Mouse (Mus musculus): ENCODE results near the gene Tmem217.

The Tmem217 gene

GRCm38 (mm10) chr17:29552162-29552732 is at the start of gene Tmem217:
Gene Tmem217 (minus strand): TSS chr17:29552385.
- DNase-seq (ENCODE audit: extremely low read depth, low read depth, low spot score), result no peak

GRCm38 (mm10) chr17:29601391-29601790 is 49.2 kb upstream of the Tmem217 start:
- no peak for DNase-seq (ENCODE audit: extremely low read depth, low read depth, low spot score)

GRCm38 (mm10) chr17:29599537-29599936 is 47.4 kb upstream of the Tmem217 start:
- DNase-seq (ENCODE audit: extremely low read depth, low read depth, low spot score), result no peak

- DNase-seq (ENCODE audit: extremely low read depth, low read depth, low spot score), result no peak
Observed at GRCm38 (mm10) chr17:29599051-29599450, 46.9 kb upstream of the Tmem217 start.

GRCm38 (mm10) chr17:29596771-29597132 is 44.6 kb upstream of the Tmem217 start:
- no peak for DNase-seq (ENCODE audit: extremely low read depth, low read depth, low spot score)

- DNase-seq (ENCODE audit: extremely low read depth, low read depth, low spot score), result no peak
Observed at GRCm38 (mm10) chr17:29595891-29596770, 43.9 kb upstream of the Tmem217 start.

- DNase-seq (ENCODE audit: extremely low read depth, low read depth, low spot score), result no peak
Observed at GRCm38 (mm10) chr17:29589221-29589898, 37.2 kb upstream of the Tmem217 start.

- no peak for DNase-seq (ENCODE audit: extremely low read depth, low read depth, low spot score)
Observed at GRCm38 (mm10) chr17:29586921-29587320, 34.7 kb upstream of the Tmem217 start.

DNA sequence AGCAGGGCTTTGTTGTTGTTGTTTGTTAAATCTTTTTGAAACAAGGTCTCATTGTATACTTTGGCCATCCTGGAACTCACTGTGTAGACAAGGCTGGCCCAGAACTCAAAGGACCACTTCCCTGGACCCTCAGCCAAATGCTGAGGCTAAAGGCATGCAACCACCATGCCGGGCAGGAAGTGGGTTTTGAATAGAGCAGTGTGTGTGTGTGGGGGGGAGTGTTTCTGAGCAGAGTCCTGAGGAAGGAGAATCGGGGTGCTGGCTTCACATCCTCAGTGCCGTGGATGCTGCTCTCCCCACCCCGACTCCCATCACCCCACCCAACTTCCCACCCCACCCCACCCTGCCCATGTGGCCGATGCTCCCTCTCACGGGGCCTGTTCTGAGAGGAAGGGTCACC is 33.3 kb upstream of the Tmem217 start:
- DNase-seq (ENCODE audit: extremely low read depth, low read depth, low spot score), result no peak

- DNase-seq (ENCODE audit: extremely low read depth, low read depth, low spot score), result no peak
Observed at GRCm38 (mm10) chr17:29584737-29585136, 32.6 kb upstream of the Tmem217 start.

GRCm38 (mm10) chr17:29584306-29584705 is 32.1 kb upstream of the Tmem217 start:
- DNase-seq (ENCODE audit: extremely low read depth, low read depth, low spot score), result no peak

DNA sequence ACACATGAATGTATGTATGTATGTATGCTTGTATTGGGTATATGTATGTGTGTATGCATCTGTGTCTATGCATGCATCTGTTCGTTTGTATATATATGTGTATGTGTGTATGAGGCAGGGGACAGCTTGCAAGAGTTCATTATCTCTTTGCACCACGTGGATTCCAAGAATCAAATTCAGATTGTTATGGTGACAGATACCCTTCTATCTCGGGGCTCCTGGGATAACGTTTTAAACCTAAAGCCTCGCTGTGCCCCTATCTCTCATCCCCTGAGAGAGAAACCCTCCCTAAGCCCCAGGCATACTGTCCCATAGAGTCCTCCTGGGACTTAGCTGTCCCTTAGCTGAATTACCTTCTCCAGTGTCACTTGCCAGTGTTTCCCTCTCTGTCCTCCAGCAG is 31.4 kb upstream of the Tmem217 start:
- no peak for DNase-seq (ENCODE audit: extremely low read depth, low read depth, low spot score)

DNA sequence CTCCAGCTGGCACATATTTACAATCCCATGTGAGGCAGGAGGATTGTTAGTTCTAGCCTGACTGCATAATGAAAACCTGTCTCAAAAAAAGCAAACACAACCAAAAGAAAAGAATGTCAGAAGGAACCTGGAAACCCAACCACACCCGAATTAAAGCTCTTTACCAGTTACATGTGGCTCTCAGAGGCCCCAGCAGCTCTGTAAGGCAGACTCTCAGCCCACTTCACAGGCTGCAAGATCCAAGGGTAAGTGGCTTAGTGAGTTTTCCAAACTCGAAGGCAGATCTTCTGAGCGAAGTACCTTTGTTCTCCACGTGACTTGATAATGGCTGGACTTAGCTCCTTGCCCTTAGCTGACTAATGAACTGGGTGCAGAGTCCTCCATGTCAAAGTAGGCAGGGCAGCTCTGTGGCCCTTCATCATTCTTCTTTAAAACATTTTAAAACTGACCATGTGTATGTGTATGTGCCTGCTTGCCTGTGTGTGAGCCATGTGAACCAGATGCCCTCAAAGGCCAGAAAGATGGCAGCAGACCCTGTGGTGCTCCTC is 27.5 kb upstream of the Tmem217 start:
- DNase-seq (ENCODE audit: extremely low read depth, low read depth, low spot score), result no peak

DNA sequence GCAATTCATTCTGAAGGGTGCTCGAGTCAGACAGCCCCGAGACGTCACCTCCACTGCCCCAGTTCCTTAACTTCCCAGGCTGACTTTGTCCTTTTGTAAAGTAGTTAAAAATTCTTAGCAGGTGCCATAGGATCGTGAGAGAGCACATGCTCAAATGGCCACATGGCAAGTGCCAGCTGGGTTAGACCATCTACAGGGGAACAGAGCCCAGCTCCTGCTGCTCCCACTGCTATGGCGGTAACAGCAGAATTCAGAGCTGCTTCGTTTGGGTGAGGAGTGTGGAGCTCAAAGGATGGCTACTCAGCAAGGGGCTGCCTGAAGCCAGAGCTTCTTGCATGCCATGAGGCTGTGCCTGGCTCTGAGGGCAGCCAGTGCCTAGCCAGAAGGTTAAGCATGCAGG is 17.6 kb upstream of the Tmem217 start:
- DNase-seq (ENCODE audit: extremely low read depth, low read depth, low spot score), result no peak

GRCm38 (mm10) chr17:29568435-29568834 is 16.2 kb upstream of the Tmem217 start:
- DNase-seq (ENCODE audit: extremely low read depth, low read depth, low spot score), result no peak

- no peak for DNase-seq (ENCODE audit: extremely low read depth, low read depth, low spot score)
Observed at GRCm38 (mm10) chr17:29565521-29565920, 13.3 kb upstream of the Tmem217 start.

DNA sequence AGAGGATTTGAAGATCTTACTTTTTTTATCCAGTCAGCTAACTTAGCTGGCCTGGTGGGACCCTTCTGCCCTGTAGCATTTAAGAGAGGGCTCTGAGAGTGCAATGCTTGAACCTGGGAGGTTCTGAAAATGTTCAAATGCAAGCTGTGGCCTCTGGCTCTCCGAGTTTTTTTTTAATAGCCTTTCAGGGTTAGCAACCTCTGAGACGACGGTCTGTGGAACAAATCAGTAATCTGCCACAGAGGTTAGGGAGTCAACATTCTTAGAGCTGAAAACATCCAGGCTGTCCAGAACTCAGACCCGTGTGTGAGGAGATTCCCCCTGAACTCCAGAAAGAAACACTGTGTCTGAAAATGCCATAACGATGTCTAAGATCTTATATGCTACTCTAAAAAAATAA is 6.3 kb upstream of the Tmem217 start:
- DNase-seq (ENCODE audit: extremely low read depth, low read depth, low spot score), result no peak

DNA sequence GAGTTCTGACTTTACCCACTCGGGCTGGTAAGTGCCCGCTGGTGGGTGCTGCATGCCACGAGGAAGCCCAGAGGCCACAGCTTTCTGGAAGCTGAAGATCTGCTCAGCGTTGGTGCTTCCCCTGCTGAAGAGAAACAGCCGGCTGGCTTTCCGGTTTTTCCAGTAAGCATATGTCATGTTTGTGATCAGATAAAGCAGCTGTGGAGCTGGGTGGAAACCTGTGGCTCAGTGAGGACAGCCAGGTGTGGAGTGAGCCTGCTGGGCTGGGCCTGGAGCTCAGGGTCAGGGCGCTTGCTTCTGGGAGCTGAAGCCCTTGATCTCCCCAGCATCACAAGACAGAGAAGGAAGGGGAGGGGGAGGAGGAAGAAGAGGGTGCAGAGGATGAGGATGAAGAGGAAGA is 4.7 kb upstream of the Tmem217 start:
- DNase-seq (ENCODE audit: extremely low read depth, low read depth, low spot score), result no peak

DNA sequence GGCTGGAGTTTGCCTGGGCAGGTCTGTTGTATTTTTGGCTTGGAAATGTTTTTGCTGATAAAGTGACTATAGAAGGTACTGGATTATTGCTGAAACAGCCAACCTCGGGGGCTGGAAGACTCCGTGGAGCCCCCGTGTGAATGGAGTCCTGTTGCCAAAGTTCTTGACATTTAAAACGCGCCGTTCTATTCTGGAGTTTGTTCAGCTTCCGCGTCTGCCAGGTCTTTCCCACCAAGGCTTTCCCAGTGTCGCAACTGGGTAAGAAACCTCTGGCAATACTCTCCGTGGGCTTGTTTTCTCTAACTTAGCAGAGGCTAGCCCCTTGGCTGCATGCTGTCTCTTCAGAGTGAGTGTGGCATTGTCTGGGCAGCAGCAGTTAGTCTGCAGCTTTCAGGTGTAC is 4.3 kb upstream of the Tmem217 start:
- DNase-seq (ENCODE audit: extremely low read depth, low read depth, low spot score), result no peak

DNA sequence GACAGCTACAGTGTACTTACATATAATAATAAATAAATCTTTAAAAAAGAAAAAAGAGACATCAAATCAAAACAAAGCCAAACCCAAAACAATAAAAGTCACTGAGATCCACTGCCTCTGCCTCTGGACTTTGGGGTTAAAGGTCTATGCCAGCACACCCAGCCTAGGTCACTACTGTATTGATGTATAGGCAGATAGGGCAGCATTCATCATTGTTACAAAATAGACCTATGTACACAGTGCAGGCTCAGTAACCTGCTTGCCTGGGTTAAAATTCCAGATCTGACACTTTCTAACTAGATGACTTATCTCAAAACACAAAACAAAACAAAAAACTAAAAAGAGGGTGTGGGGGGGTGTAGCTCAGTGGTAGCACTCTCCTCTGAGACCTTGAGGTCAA is 2.0 kb upstream of the Tmem217 start:
- DNase-seq (ENCODE audit: extremely low read depth, low read depth, low spot score), result no peak

- DNase-seq (ENCODE audit: extremely low read depth, low read depth, low spot score), result no peak
Observed at GRCm38 (mm10) chr17:29551019-29551418, 1.2 kb downstream of the Tmem217 start.

Measured in fat pad, adult 2 months (tissue).